Mouse (Mus musculus) lung, postnatal 10 days (tissue): ENCODE measurements around the gene Rps6ka2.
A peak's percentile ranks its signal among the peaks of the same experiment; 100 is the strongest.

Experiments used
- DNase-seq: peaks from one replicate; pipeline ENCODE4 v3.0.0; 2021

Rps6ka2 gene

GRCm38 (mm10) chr17:7222198-7222597 is 52.3 kb downstream of the Rps6ka2 start:
- no peak for DNase-seq

GRCm38 (mm10) chr17:7228545-7228944 is 58.6 kb downstream of the Rps6ka2 start:
- peak; percentile 28 for DNase-seq

GRCm38 (mm10) chr17:7231312-7231711 is 61.4 kb downstream of the Rps6ka2 start:
- no peak for DNase-seq

GRCm38 (mm10) chr17:7231790-7232189 is 61.9 kb downstream of the Rps6ka2 start:
- no peak for DNase-seq

GRCm38 (mm10) chr17:7232400-7232799 is 62.5 kb downstream of the Rps6ka2 start:
- DNase-seq: peak; percentile 6

GRCm38 (mm10) chr17:7233197-7233596 is 63.3 kb downstream of the Rps6ka2 start:
- no peak for DNase-seq

GRCm38 (mm10) chr17:7237706-7238105 is 67.8 kb downstream of the Rps6ka2 start:
- DNase-seq: no peak

GRCm38 (mm10) chr17:7238766-7239165 is 68.9 kb downstream of the Rps6ka2 start:
- DNase-seq: no peak

- no peak for DNase-seq
Observed at GRCm38 (mm10) chr17:7240526-7240925, 70.6 kb downstream of the Rps6ka2 start.

- peak; percentile 25 for DNase-seq
Observed at GRCm38 (mm10) chr17:7245078-7245477, 75.2 kb downstream of the Rps6ka2 start.

GRCm38 (mm10) chr17:7246893-7247556 is 77.1 kb downstream of the Rps6ka2 start:
- DNase-seq: no peak

- no peak for DNase-seq
Observed at GRCm38 (mm10) chr17:7250373-7250772, 80.5 kb downstream of the Rps6ka2 start.

- no peak for DNase-seq
Observed at GRCm38 (mm10) chr17:7257208-7257607, 87.3 kb downstream of the Rps6ka2 start.

GRCm38 (mm10) chr17:7258748-7259359 is 88.9 kb downstream of the Rps6ka2 start:
- DNase-seq: no peak

- DNase-seq: no peak
Observed at GRCm38 (mm10) chr17:7260360-7260759, 90.4 kb downstream of the Rps6ka2 start.

- no peak for DNase-seq
Observed at GRCm38 (mm10) chr17:7262056-7262455, 92.1 kb downstream of the Rps6ka2 start.

GRCm38 (mm10) chr17:7262620-7263019 is 92.7 kb downstream of the Rps6ka2 start:
- no peak for DNase-seq

GRCm38 (mm10) chr17:7264610-7265009 is 94.7 kb downstream of the Rps6ka2 start:
- DNase-seq: no peak

GRCm38 (mm10) chr17:7265291-7265690 is 95.4 kb downstream of the Rps6ka2 start:
- no peak for DNase-seq

GRCm38 (mm10) chr17:7265705-7266368 is 95.9 kb downstream of the Rps6ka2 start:
- DNase-seq: no peak

GRCm38 (mm10) chr17:7267843-7268242 is 97.9 kb downstream of the Rps6ka2 start:
- no peak for DNase-seq

- DNase-seq: peak; percentile 28
Observed at GRCm38 (mm10) chr17:7269151-7269806, 99.4 kb downstream of the Rps6ka2 start.

GRCm38 (mm10) chr17:7270506-7270905 is 100.6 kb downstream of the Rps6ka2 start:
- DNase-seq: no peak
